Mouse (Mus musculus) lung, adult 2 months (tissue): Measurements from ENCODE around the gene Pex10. TPM values are rescaled to one million over a fixed set of nuclear protein-coding genes. Genes with fewer than 3 reads are reported as not detected.
"Not testable (repeated sequence)": the region's sequence is repeated elsewhere in the genome, so short reads cannot be mapped to it uniquely, and the experiment has no call there.

Experiments used
- DNase-seq: peaks from one replicate; pipeline ENCODE4 v3.0.0; 2022
- H3K4me1 ChIP-seq: fragments of 200-500 bp; 2 replicates; pipeline ENCODE4 v1.6.1; 2011; ENCODE audit warnings: low read length; ENCODE audit not compliant: control insufficient read depth, insufficient read depth
- H3K4me3 ChIP-seq: fragments of 200-500 bp; replicated peaks from 2 replicates; pipeline ENCODE3; 2011; ENCODE audit warnings: low read depth, mild to moderate bottlenecking, control low read depth, low read length; ENCODE audit errors: extremely low read depth
- CTCF ChIP-seq: fragments of 200-500 bp; IDR thresholded peaks from 2 replicates; pipeline ENCODE4 v1.5.1; 2011; ENCODE audit warnings: mild to moderate bottlenecking, low read length, control low read depth; ENCODE audit not compliant: insufficient read depth
- POLR2A ChIP-seq: fragments of 200-500 bp; IDR thresholded peaks from 2 replicates; pipeline ENCODE4 v1.6.1; 2011; ENCODE audit warnings: low read depth, mild to moderate bottlenecking, control low read depth, low read length, borderline replicate concordance; ENCODE audit errors: extremely low read depth
- WGBS: fragments of 180-500 bp; shearing (Covaris S2); methylation state at CpG from one replicate; pipeline ENCODE4 v1.1.7; 2018; 5-methylcytosine and 5-hydroxymethylcytosine counted together
- polyA plus RNA-seq: library from polyadenylated mRNA; depleted of rRNA; stranded (reverse); fragments of >200 nt; gene quantifications from 2 replicates; pipeline ENCODE4 v1.2.3, GENCODE M21; 2012

Gene Pex10
- polyA plus RNA-seq, 1 experiment, result 20.8 TPM

- TF ChIP-seq POLR2A (no peak), CTCF (no peak)
- no peak for DNase-seq
Measured at GRCm38 (mm10) chr4:155075137-155075536, 8.3 kb downstream of the Pex10 start.

GRCm38 (mm10) chr4:155075813-155076212 lies 9.0 kb downstream of the Pex10 start:
- TF ChIP-seq CTCF (no peak), POLR2A (no peak)

More at GRCm38 (mm10) chr4:155075137-155075536, 8.3 kb downstream of the Pex10 start:
- Histone ChIP-seq H3K4me3 (no peak overlapping the region), H3K4me1 (no peaks in the 10 kb centered on the region)
- WGBS, result 90% methylated on average over 9 of the region's 9 CpGs

GRCm38 (mm10) chr4:155076677-155077076 lies 9.9 kb downstream of the Pex10 start:
- TF ChIP-seq POLR2A (no peak), CTCF (no peak)
- no peak overlapping the region for H3K4me3 ChIP-seq
- DNase-seq, result no peak
- H3K4me1 ChIP-seq, result no peaks in the 10 kb centered on the region
- WGBS, result 65% methylated on average over 9 of the region's 9 CpGs

More at GRCm38 (mm10) chr4:155075813-155076212, 9.0 kb downstream of the Pex10 start:
- no peaks in the 10 kb centered on the region for H3K4me1 ChIP-seq
- H3K4me3 ChIP-seq, result no peak overlapping the region
- no peak for DNase-seq
- WGBS, result 97% methylated on average over 2 of the region's 2 CpGs

GRCm38 (mm10) chr4:155078808-155079207 lies 12.0 kb downstream of the Pex10 start:
- 72% methylated on average over 10 of the region's 10 CpGs for WGBS
- not testable (repeated sequence) for H3K4me1 ChIP-seq, DNase-seq

GRCm38 (mm10) chr4:155079666-155080065 lies 12.8 kb downstream of the Pex10 start:
- no peak for DNase-seq
- TF ChIP-seq CTCF, result no peak
- TF ChIP-seq POLR2A, result no peak
- Histone ChIP-seq H3K4me1 (no peaks in the 10 kb centered on the region), H3K4me3 (no peak overlapping the region)
- WGBS, result 78% methylated on average over 6 of the region's 6 CpGs

More at GRCm38 (mm10) chr4:155078808-155079207, 12.0 kb downstream of the Pex10 start:
- H3K4me3 ChIP-seq, result not testable (repeated sequence)

- Histone ChIP-seq H3K4me3 (no peak overlapping the region), H3K4me1 (peaks cover 4% of the 10 kb centered on the region; the same call in 1 of the 2 replicates)
- WGBS, result 82% methylated on average over 4 of the region's 4 CpGs
- DNase-seq, result no peak
- no peak for TF ChIP-seq CTCF
- no peak for TF ChIP-seq POLR2A
Measured at GRCm38 (mm10) chr4:155083553-155083952, 16.7 kb downstream of the Pex10 start.

GRCm38 (mm10) chr4:155084351-155084750 lies 17.5 kb downstream of the Pex10 start:
- no peak overlapping the region for H3K4me3 ChIP-seq

GRCm38 (mm10) chr4:155085206-155086107 lies 18.6 kb downstream of the Pex10 start:
- Histone ChIP-seq H3K4me1 (peaks cover 4% of the 10 kb centered on the region; the same call in 1 of the 2 replicates), H3K4me3 (peak overlapping the region; percentile 82)
- TF ChIP-seq CTCF (no peak), POLR2A (no peak)
- WGBS, result 4% methylated on average over 35 of the region's 35 CpGs
- no peak for DNase-seq

More at GRCm38 (mm10) chr4:155084351-155084750, 17.5 kb downstream of the Pex10 start:
- DNase-seq, result no peak
- TF ChIP-seq POLR2A (no peak), CTCF (no peak)
- 79% methylated on average over 7 of the region's 7 CpGs for WGBS
- peaks cover 4% of the 10 kb centered on the region; the same call in 1 of the 2 replicates for H3K4me1 ChIP-seq

GRCm38 (mm10) chr4:155086108-155087024 lies 19.6 kb downstream of the Pex10 start, which contains the start of the genes Rer1 and Morn1:
TSS of gene Rer1 (minus strand) at chr4:155086382.
TSS of gene Morn1 (plus strand) at chr4:155086577.
- under 1% methylated on average over 80 of the region's 85 CpGs for WGBS
- Histone ChIP-seq H3K4me1 (peaks cover 4% of the 10 kb centered on the region; the same call in 1 of the 2 replicates), H3K4me3 (peak within 1 kb of the TSS; percentile 93)
- TF ChIP-seq POLR2A (peak; percentile 72; the same call in 1 of the 2 replicates), CTCF (no peak)
- peak; percentile 100 for DNase-seq
